Mouse (Mus musculus) right cerebral cortex, adult 2 months (tissue): ENCODE measurements around the gene Col8a2.

Experiments
- DNase-seq, 2 experiments: peaks; one replicate each; pipeline ENCODE4 v3.0.0; 2021 to 2022; ENCODE audit warnings: low spot score in 2 of 2

Gene Col8a2

DNA sequence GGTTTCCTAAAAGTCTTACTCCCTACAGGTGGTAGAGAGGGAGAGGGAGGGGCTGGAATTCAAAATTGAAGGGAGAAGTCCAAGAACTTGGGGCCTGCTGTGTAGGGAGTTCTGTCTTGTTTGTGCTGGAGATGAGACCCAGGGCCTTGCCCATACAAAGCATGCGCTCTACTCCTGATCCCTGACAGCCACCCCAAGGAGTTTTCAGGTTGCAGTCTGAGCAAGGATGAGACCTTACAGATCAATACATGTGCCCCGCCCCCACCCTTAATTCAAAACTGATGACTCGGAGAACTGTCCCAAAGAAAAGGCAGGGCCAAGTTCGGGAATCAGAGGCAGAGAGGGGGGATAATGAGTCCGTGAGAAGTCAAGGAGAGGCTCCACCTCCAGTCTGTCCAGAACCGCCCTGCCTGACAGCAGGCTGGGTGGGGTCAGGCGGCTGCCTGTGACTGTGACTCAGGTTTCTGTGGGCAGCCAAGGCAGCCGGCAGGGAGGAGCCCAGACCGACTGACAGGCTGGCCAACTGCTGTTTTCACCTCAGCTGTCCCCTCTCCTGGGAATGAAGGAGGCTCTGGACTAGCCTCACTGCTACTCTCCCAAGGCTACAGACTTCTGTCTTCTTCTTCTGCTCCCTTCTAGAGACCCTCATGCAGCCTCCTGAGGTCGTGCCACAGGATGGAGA is 25.9 kb upstream of the Col8a2 start:
- no peak for DNase-seq

DNA sequence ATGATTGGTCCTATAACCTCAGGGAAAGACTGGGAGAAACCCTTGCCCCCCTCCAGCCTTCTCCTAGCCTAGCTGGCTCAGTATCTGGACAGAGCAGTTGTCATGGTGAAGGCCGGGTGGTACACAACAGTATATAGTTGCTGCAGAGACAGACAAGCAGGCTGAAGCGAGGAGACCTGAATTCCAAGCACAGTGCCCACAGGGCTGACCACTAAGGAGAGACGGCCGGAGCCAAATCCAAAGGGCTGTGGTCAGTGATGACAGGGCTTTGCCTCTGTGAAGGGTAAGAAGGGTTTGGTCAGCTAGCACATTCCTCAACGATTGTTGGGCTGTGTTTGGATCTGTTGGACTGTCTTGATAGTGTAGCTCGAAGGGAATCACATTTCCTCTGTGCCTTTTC is 25.3 kb upstream of the Col8a2 start:
- DNase-seq, result no peak

DNA sequence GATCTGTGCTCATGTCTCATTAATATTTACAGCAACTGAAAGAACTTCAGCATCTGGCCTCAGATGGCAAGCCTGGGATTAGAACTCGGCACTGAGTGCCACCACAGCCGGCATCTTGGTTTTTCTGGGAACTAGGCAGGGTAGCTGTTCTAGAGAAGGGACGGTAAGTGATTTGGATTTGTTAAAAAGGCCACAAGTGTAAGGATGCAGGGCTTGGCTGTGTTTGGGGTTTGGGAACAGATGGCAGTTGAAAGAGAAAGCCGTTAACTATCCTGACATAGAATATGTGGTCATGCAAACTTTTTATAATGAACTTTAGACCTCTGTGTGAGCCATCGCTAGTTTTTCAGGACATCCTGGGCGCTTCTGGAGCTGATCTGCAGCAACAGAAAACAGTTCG is 24.9 kb upstream of the Col8a2 start:
- no peak for DNase-seq

DNA sequence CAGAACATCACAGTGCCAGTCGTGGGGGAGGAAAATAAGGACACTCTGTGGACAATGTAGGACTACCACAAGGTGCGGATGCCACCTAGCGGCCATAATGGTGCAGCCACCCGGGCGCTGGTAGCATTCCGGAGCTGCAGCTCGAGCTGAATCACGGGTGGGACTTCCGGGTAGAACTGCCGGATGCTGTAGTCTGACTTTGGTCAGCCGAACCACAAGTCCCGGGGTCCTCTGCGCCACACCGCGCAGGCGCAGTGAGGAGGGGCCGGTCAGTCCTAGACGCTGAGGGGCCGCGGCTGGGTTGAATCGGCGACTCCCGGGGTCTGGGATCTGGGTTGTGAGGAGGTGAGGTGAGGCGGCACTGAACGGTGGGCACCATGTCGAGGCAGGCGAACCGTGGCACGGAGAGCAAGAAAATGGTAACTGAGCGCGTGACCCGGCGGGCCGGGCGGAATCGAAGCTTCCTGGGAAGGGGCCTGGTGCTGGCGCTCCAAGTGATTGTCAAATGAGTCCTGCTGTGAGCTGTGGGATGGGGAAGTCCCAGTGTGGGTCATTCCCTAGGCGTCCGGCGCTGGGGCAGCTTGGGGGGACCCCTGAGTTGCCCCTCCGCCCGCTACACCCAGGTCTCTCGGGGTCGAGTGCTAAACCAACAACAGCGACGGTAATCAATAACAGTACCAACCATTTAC is 24.3 kb upstream of the Col8a2 start, which contains the start of gene Trappc3:
TSS of gene Trappc3 (plus strand) at position 207 of the 689 bp plus-strand sequence.
- DNase-seq, result peak; percentile 100

DNA sequence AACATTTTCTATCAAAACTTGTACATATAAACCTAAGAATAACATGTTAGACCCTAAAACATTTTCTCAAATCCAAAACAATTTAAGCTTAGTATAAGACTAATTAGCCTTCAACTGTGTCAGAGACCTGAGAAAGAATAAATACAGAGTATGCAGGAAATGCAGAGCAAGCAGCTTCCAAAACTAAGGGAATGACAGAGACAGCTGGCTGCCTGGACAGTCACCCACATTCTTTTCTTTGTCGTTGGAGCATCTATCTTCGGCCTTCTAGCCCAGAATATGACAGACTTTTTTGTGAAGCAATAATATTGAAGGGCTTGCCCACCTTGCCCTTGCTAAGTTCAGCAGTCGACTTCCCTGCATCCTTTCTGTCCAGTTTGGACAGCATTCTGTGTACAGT is 17.3 kb upstream of the Col8a2 start:
- DNase-seq, result no peak

DNA sequence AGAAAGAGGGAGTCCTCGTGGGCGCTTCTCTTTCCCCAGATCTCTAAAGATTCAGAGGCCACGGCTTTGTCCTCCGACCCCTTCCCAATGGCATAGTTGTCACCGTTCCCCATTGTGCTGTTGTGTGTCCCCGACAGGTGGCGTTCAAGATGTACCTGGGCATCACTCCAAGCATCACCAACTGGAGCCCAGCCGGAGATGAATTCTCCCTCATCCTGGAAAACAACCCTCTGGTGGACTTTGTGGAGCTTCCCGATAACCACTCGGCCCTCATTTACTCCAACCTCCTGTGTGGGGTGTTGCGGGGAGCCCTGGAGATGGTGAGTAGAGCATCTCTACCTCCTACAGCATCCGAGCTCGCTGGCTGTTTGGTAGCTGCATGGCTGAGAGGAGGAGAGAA is 12.8 kb upstream of the Col8a2 start:
- no peak for DNase-seq

DNA sequence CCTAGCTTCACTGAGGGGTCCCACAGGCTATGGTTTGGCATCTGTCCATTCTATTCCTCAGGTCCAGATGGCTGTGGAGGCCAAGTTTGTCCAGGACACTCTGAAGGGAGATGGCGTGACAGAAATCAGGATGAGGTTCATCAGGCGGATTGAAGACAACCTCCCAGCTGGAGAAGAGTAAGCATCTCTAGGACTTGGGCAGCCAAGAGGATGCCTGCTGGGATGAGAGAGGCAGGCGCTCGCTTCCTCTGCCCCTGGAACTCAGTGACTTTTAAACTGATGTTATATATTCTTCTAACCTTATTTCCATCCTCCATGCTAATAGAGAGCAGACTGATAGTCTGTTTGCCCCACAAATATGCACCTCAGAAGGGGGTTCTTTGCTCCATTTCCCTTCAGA is 11.5 kb upstream of the Col8a2 start:
- DNase-seq, result no peak

DNA sequence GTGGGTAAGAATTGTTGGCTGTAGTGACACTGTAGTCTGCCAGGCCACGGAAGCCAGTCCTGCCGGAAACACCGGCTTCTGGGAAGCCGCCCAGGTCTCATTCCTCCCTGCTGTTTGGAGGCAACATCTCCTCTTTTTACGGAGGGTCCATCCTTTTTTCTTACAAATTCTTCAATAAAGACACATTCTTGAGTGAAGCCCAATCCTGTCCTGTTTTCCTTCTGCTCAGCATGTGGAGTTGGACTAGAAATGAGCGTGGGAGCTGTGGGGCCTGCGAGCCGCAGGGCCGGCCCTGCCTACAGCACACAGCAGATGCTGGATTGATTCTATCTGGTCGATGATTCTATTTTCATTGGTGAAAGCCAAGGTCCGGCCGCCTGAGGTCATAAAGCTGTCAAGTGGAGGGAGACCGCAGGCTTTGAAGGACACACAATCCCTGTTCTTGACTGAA is 10.9 kb upstream of the Col8a2 start:
- no peak for DNase-seq

DNA sequence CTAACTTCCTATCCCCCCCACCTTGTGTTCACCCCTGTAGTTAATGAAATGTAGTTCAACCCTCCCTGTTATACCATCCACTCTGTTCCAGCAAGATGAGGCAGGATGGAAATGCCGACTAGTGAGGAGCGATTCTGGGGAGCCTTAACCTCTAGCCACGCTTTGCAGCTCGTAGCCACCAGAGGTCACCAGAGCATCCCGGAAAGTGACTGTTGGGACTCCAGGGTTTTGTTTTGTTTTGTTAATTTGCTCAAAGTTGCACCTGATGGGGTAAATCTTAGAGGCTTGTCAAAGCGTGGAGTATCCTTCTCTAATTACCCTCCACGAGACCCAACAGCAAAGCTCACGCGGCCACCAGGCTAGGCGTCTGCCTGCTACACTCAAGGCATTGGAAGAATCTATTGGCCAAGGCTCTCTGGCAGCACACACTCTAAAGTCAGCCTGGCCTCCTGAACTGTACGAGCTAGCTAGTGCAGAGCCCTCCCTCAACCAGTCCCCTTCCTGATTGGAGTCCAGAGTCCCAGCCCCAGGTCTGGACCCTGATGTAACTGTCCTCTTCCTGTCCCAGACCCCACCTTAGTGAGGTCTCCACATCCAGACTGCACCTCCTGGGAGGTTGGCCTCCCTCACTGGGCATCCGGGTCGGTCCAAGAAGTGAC is 8.6 kb upstream of the Col8a2 start:
- DNase-seq, result peak; percentile 29 to 33

DNA sequence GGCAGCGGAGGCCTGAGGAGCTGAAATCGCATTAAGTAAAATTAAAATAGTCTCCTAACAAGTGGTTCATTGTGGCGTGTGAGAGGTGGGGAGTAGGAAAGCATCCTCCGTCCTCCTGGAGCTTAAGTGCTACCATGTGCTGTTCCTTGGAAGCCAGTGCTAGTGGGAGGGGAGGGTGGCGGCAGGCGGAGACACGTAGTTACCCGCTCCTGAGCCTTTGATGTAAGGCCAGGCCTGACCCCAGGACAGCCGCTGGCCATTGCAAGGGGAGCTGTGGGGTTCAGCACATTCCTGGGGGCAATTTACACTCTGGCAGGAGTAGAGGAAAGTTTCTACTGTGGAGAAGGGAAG is 8.1 kb upstream of the Col8a2 start:
- no peak for DNase-seq

DNA sequence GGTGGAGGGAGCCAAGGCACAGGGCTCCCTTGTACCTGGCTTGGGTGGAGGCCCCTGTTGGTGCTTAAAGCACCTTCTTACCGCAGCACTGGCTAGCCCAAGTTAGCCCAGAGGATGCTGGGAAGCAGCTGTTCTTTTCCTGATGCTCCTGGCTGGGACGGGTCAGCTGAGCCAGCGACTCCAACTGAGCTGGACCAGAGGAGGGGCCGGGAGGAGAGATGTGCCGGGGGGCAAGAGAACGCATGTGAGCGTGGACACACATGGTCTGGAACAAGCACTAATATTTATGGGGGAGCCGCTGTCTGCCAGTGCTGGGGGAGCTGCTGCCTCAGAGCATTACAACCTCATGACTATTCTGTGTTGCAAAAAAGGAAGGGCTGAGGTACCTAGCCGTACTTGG is 7.6 kb upstream of the Col8a2 start:
- no peak for DNase-seq

DNA sequence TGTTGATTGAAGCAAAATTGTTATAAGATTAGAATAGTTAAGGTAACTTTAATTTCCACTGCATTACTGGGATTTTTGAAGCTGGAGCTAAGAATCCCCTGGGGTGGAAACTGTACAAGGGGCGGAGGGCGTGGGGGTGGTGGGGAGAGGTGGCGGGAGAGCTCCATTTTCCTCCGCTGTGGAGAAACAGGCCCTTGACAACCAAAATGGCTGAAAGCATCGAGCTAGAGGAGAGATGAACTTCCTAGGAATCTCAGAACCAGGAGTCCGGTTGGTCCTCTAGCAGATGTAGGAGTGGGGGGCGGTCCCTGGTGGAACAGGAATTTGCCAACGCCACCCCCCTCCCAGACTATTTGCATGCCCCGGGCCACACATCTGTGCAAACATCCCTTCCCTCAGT is 4.9 kb upstream of the Col8a2 start:
- no peak for DNase-seq

DNA sequence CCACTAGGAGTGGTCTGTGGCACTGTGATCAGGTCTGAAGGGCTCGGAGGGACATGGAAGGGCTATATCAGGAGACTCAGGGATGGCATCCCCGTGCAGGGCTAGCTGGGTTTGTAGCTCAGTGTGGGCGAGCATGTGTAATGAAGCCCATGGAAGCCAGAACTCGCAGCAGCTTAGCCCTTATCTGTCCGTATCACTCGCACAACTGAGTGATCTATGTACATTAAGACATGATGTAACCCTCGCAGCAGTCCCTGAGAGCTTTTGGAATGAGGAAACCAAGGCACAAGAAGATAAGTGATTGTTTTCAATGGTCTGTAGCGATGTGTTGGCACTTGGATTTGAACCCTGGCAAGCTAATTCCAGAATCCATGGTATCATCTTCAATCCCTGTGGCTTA is 3.0 kb upstream of the Col8a2 start:
- DNase-seq, result no peak

DNA sequence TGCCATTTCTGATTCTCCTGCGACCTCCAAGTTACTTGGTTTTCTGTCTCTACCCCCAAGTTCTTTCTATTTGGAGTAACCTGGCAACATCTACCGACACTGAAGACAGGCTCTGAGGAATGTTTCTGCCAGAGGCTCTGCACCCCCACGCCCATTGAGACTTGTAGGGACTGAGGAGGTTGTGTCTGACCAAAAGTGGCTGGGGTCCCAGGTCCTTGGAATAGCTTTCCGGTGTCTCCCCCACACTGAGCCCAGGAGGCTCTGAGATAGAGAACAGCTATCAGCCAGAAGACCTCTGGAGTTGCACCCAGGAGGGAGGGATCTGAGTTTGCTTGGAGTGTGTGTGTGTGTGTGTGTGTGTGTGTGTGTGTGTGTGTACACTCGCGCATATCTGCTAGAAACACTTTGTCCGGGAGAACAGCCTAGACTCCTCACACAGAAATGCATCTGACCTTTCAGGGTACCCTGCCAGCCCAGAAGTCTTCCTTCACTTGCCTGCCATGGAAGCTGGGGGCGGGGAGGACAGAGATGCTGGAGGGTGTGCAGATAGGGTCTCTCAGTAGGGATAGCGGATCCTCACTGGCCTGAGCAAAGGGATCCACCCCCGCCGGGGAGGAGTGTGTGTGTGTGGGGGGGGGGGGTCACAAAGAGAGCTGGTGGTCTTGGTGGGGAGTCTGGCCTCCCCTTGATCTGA is 856 bp downstream of the Col8a2 start:
- DNase-seq, result no peak

DNA sequence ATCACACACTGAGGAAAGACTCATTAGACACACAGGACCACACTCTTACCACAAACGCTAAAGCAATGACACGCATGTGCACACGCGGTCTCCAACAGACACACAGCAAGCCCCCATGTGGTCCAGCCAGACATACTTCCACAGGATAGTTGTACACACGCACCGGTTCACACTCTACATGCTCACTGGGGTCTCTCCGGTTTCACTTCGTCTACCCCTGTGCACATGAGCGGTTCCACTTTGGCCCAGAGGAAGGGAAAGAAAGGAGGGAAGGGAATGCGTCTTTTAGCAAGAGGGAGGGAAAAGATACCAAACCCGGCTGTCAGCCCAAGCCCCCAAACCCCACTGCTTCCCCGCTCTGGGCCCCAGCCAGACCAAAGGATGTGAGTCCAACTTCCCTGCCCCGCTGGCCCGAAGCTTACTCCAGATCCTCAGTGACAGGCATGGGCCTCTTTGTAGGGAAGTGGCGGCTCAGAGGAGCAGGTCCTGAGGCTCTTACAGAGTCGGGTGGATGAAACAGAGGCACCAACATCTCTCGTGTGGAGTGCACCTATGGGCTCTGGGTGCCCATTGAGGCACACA is 1.6 kb downstream of the Col8a2 start:
- DNase-seq, result no peak

DNA sequence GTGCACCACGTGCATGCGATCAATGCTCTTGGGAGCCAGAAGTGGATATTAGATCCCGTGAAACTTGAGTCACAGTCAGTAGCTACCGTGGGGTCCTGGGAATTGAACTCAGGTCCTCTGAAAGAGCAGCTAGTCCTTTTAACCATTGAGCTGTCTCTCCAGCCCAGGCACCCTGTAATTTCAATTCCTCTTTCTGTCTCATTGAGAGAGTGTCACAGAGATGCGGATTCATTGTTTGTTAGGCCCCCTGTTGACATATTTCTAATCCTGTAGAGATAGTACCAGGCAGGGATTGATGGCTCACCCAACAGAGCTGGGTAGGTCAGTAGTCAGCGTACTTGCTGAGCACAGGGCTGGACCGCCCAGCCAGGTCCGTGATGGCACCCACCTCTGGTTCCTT is 3.7 kb downstream of the Col8a2 start:
- no peak for DNase-seq

DNA sequence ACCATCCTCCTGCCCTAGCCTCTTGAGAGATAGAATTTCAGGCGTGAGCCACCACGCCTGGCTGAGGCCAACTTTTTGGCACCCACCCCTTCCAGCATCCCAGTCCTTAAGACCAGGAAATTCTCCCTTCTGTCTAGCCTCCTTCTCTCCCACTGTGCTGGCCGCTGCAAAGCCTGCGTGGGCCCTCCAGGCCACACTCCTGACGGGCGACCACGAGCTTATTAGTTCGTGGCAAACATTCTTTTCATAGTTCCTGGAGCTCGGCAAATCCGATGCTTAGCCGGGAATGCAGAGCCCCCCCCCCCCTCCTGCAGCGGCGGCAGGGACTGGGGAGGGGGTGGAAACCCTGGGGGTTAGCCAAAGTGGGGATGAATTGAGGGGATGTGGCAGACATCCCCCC is 4.6 kb downstream of the Col8a2 start:
- no peak for DNase-seq

DNA sequence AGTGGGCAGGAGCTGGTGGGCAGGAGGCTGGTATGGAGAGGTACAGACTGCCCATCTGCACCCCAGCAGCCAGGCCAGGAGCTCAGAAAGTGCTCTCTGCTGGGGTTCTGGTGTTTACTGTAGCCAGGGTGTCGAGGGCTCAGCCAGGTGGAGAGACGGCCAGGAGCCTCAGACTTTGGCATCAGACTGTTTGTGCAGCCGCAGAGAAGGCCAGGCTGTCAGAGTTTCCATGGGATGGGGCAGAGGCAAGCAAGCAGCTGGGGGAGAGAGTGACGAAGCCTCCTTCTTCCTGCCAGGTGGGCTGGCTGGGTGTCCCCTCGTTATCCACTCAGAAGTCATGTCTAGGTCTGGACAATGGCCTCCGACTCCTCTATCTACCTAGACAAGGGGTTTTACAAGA is 8.6 kb downstream of the Col8a2 start:
- DNase-seq, result no peak

DNA sequence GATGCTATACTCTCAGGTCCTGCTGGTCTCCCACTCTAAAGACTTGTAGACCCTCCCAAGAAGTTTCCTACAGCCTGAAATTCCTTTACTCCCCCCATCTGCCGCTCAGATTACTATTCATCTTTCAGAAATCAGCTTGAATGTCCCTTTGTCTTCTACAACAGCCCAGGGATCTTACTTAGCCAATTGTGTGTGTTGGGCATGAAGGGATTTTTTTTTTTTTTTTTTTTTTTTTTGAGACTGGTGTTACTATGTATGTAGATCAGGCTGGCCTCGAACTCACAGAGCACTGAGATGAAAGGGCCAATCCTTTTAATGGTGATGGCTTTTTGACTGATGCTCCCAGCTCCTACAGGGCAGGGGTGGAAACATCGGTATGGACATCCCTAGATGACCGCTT is 9.3 kb downstream of the Col8a2 start:
- no peak for DNase-seq

DNA sequence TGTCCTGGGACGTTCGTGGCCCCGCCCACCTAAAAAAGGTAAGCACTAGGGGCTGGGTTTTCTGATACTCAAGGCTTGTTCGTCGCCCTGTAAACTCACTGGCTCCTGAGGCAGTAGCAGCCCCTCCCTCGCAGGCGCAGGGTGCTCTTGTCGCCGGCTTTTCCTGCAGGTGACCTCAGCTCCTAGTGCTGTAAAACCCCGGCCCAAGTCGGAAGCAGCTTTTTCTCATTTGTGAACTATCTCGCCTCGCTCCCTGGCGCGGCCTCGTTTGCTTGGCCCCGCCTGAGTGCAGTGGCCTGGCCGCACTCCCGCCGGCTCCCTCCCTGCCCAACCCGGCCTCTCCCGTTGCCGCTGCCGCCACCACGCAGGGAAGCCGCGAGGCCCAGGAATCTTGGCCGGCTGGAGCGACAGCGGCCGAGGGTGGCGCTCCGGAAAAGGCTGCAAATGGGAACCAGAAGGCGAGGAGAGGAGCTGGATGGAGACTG is 10.1 kb downstream of the Col8a2 start:
- peak; percentile 41 for DNase-seq

DNA sequence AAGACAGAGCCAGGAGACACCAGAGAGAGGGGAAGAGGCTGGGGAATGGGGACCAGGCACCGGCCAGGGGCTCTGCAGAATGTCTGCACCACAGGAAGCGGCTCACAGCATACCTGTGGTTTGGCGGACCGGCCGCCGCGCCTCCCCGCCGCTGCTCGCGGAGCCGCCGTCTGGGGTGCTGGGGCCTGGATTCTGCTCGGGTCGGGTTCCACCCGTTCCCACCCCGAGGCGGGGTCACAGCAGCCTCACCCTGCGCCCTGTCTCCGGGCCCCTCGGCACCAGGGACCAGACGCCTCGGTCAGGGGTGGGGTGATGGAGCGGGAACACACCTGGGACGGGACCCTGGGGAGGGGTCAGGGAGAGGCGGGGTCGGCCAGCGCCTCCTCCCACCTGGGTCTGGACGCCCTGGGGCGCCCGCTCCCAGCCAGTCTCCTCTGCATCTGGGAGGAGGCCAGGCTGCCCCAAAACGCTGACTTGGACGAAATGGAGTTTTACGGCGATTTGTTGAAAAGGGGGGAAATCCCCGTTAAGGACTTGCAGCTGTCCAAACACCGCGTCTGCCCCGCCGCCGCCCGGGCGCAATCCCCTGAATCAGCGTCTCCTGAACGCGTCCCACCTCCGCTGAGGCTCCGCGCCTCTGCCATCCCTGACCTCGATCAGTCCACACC is 14.5 kb downstream of the Col8a2 start:
- no peak for DNase-seq
